Mouse (Mus musculus) heart, postnatal 4 days (tissue): ENCODE measurements around the gene Ascl5. TPM values are rescaled to one million over a fixed set of nuclear protein-coding genes. Genes with fewer than 3 reads are reported as not detected.

Experiments
- DNase-seq: peaks from one replicate; pipeline ENCODE4 v3.0.0; 2021
- total RNA-seq, 2 experiments: library from RNA; stranded (reverse); gene quantifications; 2 replicates each; pipeline ENCODE4 v1.2.3; 2021

Ascl5 gene
- total RNA-seq, 2 experiments from 2014 or later: not detected

DNA sequence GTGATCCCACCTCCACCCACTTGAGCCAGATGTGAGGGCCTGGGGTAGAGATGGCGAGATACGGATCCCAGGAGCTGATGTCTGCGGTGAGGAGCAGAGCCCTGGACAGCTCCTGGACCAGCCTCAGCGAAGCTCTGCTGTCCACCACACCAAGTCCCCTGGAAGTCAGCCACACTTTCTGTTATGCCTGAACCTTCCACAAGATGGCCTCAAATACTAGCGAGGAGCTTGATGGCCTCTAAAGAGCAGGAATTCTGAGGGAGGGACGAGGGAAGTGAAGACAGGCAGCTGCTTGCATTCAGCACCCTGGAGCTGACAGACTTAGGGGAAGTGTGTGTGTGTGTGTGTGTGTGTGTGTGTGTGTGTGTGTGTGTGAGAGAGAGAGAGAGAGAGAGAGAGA lies 861 bp downstream of the Ascl5 start:
- DNase-seq: peak; percentile 85

DNA sequence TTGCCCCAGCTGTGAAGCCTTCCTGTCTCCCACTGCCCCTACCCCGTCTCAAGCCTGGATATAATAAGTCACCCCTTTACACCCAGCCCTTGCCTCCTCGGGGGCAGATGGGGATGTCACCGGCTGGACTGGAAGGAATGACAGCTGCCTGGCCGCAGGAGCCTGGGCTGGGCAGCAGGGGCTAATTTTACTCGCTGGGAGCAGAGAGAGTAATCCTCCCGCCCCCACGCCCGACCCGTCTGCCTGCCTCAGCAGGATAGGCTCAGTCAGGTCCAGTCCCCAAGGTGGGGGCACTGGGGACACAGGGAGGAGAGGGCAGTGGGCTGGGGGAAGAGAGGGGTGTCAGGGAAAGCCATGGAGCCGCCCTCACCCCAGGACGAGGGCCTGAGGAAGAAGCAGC lies 1.9 kb downstream of the Ascl5 start, which contains the start of gene Cacna1s:
TSS of gene Cacna1s (plus strand) at position 204 of the 400 bp plus-strand sequence.
- peak; percentile 17 for DNase-seq

DNA sequence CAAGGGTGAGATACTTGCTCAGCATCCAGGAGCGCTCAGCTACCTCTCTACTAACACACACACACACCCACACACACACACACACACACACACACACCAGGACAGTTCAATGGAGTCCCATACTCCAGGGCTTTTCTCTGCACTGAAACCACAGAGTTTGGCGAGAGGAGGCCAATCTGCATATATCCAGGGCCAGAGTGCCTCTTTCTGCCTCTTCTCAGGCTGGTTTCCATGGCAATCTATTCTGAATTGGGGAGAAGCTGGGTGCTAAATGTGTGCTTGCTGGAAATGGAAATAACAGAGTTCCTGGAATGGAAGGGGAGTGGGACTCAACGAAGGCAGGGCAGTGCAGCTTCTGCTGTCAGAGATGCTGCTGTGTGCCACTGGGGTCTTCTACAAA lies 5.2 kb downstream of the Ascl5 start:
- no peak for DNase-seq

DNA sequence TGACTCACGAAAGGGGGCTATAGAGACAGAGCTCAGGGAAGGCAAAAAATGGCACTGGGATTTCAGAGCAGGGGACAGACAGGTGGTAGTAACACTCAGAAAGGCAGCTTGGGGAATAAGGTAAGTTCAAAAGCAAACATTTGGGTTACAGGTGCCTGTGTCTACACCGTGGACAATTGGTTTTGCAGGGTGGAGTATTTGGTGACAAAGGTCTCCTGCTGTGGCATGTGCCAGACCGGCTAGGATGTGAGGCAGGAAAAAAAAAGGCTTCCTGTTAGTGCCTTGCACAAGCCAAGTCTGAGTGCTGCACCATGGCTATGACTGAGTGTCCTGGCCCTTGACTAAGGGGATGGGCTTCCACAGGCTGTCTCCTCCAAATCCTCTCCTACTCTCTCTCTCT lies 8.0 kb downstream of the Ascl5 start:
- no peak for DNase-seq

DNA sequence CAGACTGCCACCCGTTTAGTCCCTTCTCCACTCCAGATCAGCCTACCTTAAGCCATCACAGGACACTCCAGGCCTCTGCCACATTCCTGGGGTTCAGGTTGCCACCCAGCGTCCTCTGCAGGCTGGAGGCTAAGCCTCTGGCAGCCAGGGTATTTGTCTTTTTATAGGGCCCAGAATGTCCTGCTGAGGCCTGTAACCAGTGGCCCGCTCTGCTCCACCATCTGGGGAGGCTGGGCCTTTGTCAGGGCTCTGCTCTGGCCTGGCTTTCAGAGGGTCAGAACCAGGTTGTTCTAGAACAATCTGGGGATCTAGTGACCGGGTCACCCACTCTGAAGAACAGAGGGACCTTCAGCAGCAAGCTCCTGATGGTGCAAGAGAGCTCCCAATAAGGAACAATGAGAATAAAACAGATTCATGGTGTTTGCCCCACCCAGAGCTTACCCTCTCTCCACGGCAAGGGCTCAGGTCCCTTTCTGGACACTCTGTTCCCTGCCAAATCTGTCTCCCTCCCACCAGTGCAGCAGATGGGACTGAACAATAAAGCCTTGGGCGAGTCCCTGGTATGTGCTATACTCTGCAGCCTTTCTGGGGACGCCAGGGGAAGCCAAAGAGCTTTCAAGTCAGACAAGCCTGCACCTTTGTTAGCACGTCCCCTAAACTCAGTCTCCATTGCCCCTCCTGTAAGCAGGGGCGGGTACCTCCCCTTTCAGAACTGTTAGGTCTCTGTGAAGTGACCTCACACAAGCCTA lies 10.6 kb downstream of the Ascl5 start:
- peak; percentile 79 for DNase-seq

DNA sequence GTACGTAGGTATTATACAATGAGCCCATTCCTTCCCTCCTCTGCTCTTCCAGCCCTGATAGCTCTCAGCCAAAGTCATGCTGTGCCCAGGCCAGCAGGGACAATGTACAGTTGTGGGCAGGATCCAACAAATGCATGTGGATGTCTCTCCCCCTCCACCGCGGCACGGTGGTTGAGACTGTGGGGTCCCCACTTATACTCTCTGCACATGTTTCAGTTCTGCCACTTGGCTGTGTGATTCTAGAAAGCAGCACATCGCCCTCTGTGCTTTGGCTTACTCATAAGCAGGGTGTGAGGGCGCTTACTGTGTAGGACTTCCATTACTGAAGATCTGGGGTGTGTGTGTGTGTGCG lies 11.2 kb downstream of the Ascl5 start:
- no peak for DNase-seq

DNA sequence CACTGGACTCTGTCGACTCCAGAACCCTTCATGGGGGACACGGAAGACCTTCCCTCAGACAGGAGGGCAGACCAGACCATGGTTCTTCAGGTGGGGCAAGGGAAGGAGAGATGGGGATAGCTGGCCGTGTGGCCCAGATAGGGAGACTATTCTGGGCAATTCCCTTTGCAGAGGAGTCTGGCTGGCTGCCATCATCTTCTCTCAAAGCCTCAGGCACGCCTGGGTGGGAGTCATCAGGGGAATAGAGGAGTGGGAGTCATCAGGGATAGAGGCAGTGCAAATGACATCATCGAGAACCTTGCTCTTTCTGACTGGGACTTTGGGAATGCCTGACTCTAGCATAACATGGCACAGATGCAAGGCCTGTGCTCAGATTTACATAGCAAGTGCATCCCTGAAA lies 13.4 kb downstream of the Ascl5 start:
- DNase-seq: peak; percentile 39

DNA sequence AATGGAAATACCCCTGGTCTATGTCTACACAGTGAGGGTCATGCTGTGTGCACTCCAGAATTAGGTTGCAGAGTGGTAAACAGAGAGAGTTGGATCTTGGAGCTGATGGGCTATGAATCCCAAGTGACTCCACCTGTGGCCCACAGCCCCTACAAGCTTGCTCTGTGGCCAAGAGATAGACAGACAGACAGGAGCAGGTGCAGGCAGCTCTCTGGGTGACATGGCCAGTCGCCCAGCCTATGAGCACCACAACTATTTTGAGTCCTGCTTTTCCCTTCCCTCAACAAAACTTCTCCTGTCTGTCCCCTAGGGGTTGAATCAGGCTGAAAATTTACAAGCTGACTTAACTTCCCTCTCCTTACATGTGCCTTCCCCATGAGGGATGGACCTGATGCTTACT lies 16.0 kb downstream of the Ascl5 start:
- DNase-seq: no peak

DNA sequence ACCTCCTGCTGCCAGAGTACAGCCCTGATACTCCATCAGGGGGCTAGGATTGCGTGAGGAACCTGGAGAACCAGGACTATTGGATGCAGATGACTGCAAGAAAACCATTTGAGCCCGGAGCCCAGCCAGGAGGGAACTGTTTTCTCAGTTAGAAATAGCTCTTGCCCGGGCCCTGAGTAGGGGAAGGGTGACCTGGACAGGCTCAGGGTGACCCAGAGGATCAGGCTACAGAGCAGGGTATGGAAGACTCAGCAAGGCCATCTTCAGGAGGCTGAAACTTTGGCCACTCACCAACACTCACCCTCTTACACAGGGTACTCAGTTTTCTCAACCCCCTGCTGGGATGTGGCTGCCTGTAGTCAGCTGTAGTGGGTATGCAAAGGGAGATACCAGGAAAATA lies 17.0 kb downstream of the Ascl5 start:
- no peak for DNase-seq

DNA sequence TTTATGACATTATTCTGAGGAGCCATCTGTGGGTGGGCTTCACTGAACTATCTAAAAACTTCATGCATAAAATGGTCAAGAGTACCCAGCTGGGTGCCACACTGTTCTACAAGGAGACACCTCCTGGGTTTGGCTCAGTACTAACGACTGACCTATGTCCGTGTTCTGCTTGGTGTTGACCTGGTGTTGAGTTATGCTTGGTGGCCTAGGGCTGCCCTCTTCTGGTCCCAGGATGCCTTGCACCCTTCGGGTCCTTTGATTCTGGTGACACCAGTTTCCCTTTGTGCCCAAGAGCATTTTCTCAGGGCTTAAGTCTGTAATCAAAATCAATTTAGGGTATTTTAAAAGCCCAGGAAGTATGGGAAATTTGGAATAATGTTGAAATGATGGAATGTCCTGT lies 25.5 kb downstream of the Ascl5 start:
- peak; percentile 60 for DNase-seq

DNA sequence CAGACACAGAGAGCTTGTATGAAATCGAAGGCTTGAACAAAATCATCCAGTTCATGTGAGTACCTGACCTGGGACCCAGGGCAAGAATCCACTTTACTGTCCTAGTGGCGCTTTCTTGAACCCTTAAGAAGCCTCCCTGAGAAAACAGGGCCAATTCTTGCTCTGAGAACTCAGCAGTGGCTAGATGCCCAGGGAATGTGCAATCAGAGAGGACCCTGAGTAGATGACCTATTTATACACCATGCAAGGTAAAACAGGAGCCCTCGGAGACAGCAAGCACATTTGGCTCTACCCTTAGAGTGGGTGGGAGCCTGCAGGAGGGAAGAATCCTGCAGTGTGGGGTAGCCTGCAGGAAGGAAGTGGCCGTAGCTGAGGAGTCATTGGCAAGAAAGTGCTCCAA lies 27.1 kb downstream of the Ascl5 start:
- no peak for DNase-seq

DNA sequence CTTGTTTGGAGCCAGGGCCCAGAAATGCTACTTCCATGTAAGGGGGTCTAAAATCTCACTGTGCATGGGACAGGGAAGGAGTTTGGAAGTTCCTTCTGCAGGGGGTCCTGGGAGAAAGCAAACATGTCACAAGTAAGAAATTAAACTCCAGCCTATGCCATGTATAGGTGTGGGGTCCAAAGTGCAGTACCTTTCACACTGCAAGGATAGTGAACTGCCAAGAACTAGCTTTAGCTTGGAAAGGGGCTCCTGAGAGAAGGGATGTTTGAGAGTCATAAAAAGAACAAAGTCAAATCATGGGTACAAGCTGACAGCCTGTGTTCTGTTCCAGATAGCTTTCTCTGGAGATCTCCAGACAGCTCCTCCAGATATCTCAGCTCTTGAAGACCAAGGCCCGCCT lies 30.6 kb downstream of the Ascl5 start:
- DNase-seq: no peak

DNA sequence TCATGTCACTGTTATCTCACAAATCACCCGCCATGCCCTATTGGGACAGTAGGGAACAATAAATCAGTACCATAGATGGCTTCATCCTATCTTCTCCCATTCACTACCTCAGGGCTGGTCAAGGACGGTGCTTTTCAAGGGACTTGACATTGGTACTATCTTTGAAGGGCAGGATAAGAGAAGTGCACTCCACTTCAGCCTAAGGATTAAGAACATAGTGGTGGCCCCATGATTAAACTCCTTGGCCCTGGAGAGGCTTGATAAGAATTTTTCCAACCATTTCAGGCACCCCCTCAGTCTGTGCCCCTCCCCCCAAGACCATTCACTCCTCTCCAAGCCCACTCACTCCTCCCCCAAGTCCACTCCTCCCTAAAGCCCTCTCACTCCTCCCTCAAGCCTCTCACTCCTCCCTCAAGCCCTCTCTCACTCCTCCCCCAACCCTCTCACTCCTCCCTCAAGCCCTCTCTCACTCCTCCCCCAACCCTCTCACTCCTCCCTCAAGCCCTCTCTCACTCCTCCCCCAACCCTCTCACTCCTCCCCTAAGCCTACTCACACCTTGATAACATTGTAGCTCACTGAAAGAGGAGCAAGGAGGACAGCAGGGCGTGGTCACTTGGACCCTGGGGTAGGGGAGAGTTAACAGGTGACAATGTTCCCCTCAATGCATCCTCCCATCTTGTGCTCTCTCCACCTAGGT lies 35.5 kb downstream of the Ascl5 start:
- DNase-seq: no peak

DNA sequence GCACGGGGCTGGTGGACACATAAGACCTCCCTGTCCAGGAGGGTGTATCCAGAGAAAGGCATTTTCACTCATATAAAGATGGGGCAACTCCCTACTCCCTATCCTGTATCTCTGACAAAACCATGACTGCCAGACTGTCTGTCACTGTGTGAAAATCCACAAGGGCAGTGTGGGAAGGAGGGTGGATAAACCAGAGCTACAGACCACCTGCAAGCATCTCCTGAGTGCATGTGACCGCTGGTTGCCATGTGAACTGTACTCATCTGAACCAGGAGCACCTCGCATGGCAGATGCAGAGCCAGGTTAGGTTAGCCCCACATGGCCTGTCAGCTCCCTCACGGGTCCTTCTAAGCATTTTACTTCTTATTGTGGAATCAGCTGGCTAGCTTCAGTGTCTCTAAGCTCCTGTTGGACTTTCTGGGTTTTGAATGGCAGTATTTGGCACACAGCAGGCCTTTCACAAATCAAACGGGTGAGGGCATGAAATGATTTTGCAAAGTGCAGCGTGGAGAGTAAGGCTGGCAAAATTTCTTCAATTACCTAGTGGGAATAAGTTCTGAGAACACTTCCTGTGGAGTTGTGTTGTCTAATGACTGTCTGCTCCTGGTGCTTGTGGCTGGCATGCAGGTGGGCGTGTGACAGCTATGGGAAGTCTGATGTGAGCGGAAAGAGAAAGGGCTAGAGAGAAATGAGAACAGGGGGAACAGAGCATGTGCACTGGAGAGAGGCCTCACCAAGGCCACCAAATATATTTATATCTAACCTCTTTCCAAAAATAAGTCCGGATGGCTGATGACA lies 39.0 kb downstream of the Ascl5 start:
- DNase-seq: no peak

DNA sequence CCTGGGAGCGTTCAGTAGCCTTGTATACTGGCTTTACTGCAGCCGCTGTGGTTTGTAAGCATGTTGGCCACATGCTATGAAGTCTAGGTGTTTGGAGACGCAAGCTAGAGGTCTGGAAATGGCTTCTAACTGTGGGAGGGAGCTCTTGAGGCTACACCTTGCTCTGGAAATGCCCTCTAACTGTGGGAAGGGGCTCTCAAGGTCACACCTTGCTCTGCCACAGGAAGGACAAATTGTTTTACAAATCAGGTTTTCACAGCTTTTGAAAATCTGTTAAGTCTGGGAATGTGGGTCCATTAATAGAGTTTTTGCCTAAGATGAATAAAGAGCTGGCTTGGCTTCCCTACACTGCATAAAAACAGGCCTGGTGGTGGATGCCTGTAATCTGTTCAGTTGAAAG lies 43.1 kb downstream of the Ascl5 start:
- DNase-seq: no peak

DNA sequence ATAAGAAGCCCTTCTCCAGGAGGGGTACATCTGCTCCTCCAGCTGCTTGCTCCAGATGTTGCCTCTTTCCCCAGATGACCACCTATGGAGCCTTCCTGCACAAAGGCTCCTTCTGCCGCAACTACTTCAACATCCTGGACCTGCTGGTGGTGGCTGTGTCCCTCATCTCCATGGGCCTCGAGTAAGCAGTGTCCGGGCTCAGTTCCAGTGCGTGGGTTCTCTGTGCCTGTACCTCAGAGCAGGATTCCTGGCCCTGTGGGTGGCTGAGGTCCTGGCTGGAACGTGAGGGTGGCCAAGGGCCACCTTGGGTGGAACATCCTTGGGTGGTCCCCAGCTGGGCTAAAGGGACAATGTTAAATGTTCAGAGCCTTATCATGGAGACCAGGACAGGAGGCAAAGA lies 44.2 kb downstream of the Ascl5 start:
- DNase-seq: no peak

Other genes with a start within 250 kb of the Ascl5 start
- 10 to 100 TPM in 1 of 2 experiments, 1 to 10 TPM in 1; 7.3 to 10.3 TPM for gene Lad1, start 232.2 kb upstream of the Ascl5 start, total RNA-seq
- 1,000 to 10,000 TPM; 6,684 to 7,230 TPM for gene Tnnt2, start 214.4 kb upstream of the Ascl5 start, total RNA-seq
- gene Pkp1, start 131.6 kb upstream of the Ascl5 start, total RNA-seq: under 1 TPM; 0.10 to 0.11 TPM
- gene Igfn1, start 44.5 kb upstream of the Ascl5 start, total RNA-seq: under 1 TPM in 1 of 2 experiments, not detected in 1; 0.14 TPM
- 10 to 100 TPM; 30.0 to 33.5 TPM for gene Tmem9, start 42.7 kb upstream of the Ascl5 start, total RNA-seq
- gene Cacna1s, start 1.9 kb downstream of the Ascl5 start, total RNA-seq: 1 to 10 TPM; 1.2 to 1.8 TPM
- 1 to 10 TPM; 1.7 to 2.3 TPM for gene Kif21b, start 80.6 kb downstream of the Ascl5 start, total RNA-seq
- gene Mroh3, start 162.0 kb downstream of the Ascl5 start, total RNA-seq: not detected
- not detected for gene Inava, start 183.5 kb downstream of the Ascl5 start, total RNA-seq
- gene Gpr25, start 210.1 kb downstream of the Ascl5 start, total RNA-seq: not detected